8 mouse cellular contexts compared by ENCODE assay signal in the genomic region with DNA sequence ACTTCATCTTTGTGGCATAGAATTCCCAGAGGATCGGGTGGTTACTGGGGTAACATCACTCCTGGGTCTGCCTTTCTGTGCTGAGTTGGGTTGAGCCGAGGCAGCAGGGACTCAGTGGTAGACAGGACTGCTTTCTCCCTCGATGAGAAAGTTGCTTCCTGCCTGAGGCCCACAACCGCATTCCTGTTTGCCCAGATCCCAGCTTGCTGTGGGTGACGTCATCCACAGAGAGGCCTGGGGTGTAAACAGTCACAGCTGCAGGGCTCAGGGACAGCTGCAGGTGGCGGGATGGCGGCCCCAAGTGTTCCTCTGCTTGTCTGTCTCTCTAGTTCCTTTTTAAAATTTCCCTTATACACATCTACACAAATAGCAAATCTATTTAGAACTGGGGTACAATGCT. TPM values are rescaled to one million over a fixed set of nuclear protein-coding genes. Genes with fewer than 3 reads are reported as not detected.
DNase-seq lines count a peak whose midpoint lies in the region; ATAC-seq and TF ChIP-seq lines count a peak whose summit lies in the region.

No protein-coding gene starts in this region.

- TF ChIP-seq CTCF in heart, adult 2 months (IDR thresholded peaks at IDR 0.05): peak; percentile 64
- TF ChIP-seq CTCF in liver, adult 2 months (IDR thresholded peaks at IDR 0.05; ENCODE audit: low read depth, low read length): peak; percentile 44

- H3K4me1 ChIP-seq in embryonic facial prominence, embryonic 10.5 days: peaks cover 78% of the 10 kb centered on the region
- peaks cover 37% of the 10 kb centered on the region for H3K4me1 ChIP-seq in heart, adult 2 months (ENCODE audit: control insufficient read depth, insufficient read depth, low read length)
- H3K4me1 ChIP-seq in liver, adult 2 months (ENCODE audit: control insufficient read depth, insufficient read depth, low read length): peaks cover 35% of the 10 kb centered on the region
- H3K4me1 ChIP-seq in midbrain, embryonic 16.5 days (ENCODE audit: control insufficient read depth, insufficient read depth, low read length): peaks cover 60% of the 10 kb centered on the region
- peaks cover 73% of the 10 kb centered on the region for H3K4me1 ChIP-seq in stomach, embryonic 15.5 days

- H3K79me2 ChIP-seq in heart, adult 2 months (replicated peaks; ENCODE audit: control insufficient read depth, insufficient read depth, low read length): peaks cover 16% of the 10 kb centered on the region
- H3K79me2 ChIP-seq in liver, adult 2 months (ENCODE audit: control insufficient read depth, insufficient read depth, low read length): peaks cover 65% of the 10 kb centered on the region

- H3K9ac ChIP-seq in heart, adult 2 months (ENCODE audit: low read depth, low read length): peak overlapping the region; percentile 4; the same call in 1 of the 2 replicates
- H3K9ac ChIP-seq in liver, adult 2 months (ENCODE audit: low read depth, low read length): peak overlapping the region; percentile 7; the same call in 1 of the 2 replicates
- peak overlapping the region; percentile 44; the same call in 1 of the 2 replicates for H3K9ac ChIP-seq in midbrain, embryonic 16.5 days (ENCODE audit: low read depth, low read length)
- no peak overlapping the region for H3K9ac ChIP-seq in stomach, embryonic 15.5 days

- 0 out of 2 replicates have a peak, but pooled peaks have one; percentile 16 for TF ChIP-seq POLR2A in heart, adult 2 months (IDR thresholded peaks at IDR 0.05; ENCODE audit: insufficient read depth, low read depth, low read length)
- no peak for TF ChIP-seq POLR2A in liver, adult 2 months (IDR thresholded peaks at IDR 0.05; ENCODE audit: extremely low read depth, insufficient read depth, low read length)

- DNase-seq in spleen, adult 18-20 months: peak; percentile 51 to 56
- no peak for DNase-seq in spleen, adult 12 weeks (ENCODE audit: low spot score)
- peak; percentile 77 for DNase-seq in embryonic facial prominence, embryonic 10.5 days (ENCODE audit: low spot score)
- DNase-seq in heart, adult 2 months: peak; percentile 63 to 86
- peak; percentile 55 for DNase-seq in kidney, adult 9 months
- DNase-seq in liver, adult 2 months (ENCODE audit: extremely low read depth, low read depth, low spot score): peak; percentile 48

- H3K27me3 ChIP-seq in embryonic facial prominence, embryonic 10.5 days (replicated peaks; ENCODE audit: low read depth, poor library complexity, severe bottlenecking): no peaks in the 10 kb centered on the region
- H3K27me3 ChIP-seq in heart, adult 2 months (ENCODE audit: control insufficient read depth, insufficient read depth, low read length): no peaks in the 10 kb centered on the region
- no peaks in the 10 kb centered on the region for H3K27me3 ChIP-seq in liver, adult 2 months (ENCODE audit: control insufficient read depth, insufficient read depth, low read length)
- no peaks in the 10 kb centered on the region for H3K27me3 ChIP-seq in midbrain, embryonic 16.5 days (ENCODE audit: control insufficient read depth, insufficient read depth, low read depth, low read length)
- no peaks in the 10 kb centered on the region for H3K27me3 ChIP-seq in stomach, embryonic 15.5 days (replicated peaks)

- intact Hi-C loops in heart, adult 2 months (cut with DNase I): loop anchor here (2.0 kb wide), 1 partner anchor 13 kb away; no protein-coding TSS in a partner anchor

- peak overlapping the region; percentile 42 for H3K4me3 ChIP-seq in embryonic facial prominence, embryonic 10.5 days
- 0 out of 2 replicates have a peak overlapping the region, but pooled peaks have one; percentile 13 for H3K4me3 ChIP-seq in heart, adult 2 months
- no peak overlapping the region for H3K4me3 ChIP-seq in liver, adult 2 months (ENCODE audit: insufficient read depth, low read depth, low read length)
- no peak overlapping the region for H3K4me3 ChIP-seq in midbrain, embryonic 16.5 days (ENCODE audit: low read depth, low read length)
- peak overlapping the region; percentile 13; the same call in 1 of the 2 replicates for H3K4me3 ChIP-seq in stomach, embryonic 15.5 days (replicated peaks)

- H3K27ac ChIP-seq in embryonic facial prominence, embryonic 10.5 days (replicated peaks): peak overlapping the region; percentile 75
- peak overlapping the region; percentile 57 for H3K27ac ChIP-seq in heart, adult 2 months
- H3K27ac ChIP-seq in liver, adult 2 months (replicated peaks; ENCODE audit: insufficient read depth, low read depth, low read length): peak overlapping the region; percentile 18
- H3K27ac ChIP-seq in midbrain, embryonic 16.5 days (ENCODE audit: low read length): peak overlapping the region; percentile 69
- H3K27ac ChIP-seq in stomach, embryonic 15.5 days: peak overlapping the region; percentile 76

- H3K9me3 ChIP-seq in embryonic facial prominence, embryonic 10.5 days: no peaks in the 10 kb centered on the region
- H3K9me3 ChIP-seq in midbrain, embryonic 16.5 days (replicated peaks; ENCODE audit: control insufficient read depth, low read length, poor library complexity, severe bottlenecking): no peaks in the 10 kb centered on the region
- no peaks in the 10 kb centered on the region for H3K9me3 ChIP-seq in stomach, embryonic 15.5 days

- peak; percentile 37; the same call in 1 of the 2 replicates for ATAC-seq in midbrain, embryonic 16.5 days
- peak; percentile 72 for ATAC-seq in stomach, embryonic 15.5 days (ENCODE audit: insufficient read depth, low FRiP score, low read depth)

- peak overlapping the region; percentile 33 for H3K4me2 ChIP-seq in midbrain, embryonic 16.5 days (ENCODE audit: low read length)
- peak overlapping the region; percentile 46 for H3K4me2 ChIP-seq in stomach, embryonic 15.5 days

- H3K36me3 ChIP-seq in embryonic facial prominence, embryonic 10.5 days (replicated peaks): peaks cover 28% of the 10 kb centered on the region
- H3K36me3 ChIP-seq in heart, adult 2 months (ENCODE audit: control insufficient read depth, insufficient read depth, low read length): no peaks in the 10 kb centered on the region
- H3K36me3 ChIP-seq in liver, adult 2 months (ENCODE audit: control insufficient read depth, insufficient read depth, low read length): no peaks in the 10 kb centered on the region
- no peaks in the 10 kb centered on the region for H3K36me3 ChIP-seq in midbrain, embryonic 16.5 days (ENCODE audit: control insufficient read depth, insufficient read depth, low read length)
- no peaks in the 10 kb centered on the region for H3K36me3 ChIP-seq in stomach, embryonic 15.5 days

- TF ChIP-seq EP300 in heart, adult 2 months (IDR thresholded peaks at IDR 0.05; ENCODE audit: insufficient read depth, low read depth, low read length): peak; percentile 66; the same call in 1 of the 2 replicates

- WGBS in embryonic facial prominence, embryonic 10.5 days: 9% methylated on average over 7 of the region's 7 CpGs
- 2% methylated on average over 7 of the region's 7 CpGs for WGBS in heart, adult 2 months
- 13% methylated on average over 7 of the region's 7 CpGs for WGBS in liver, adult 2 months
- WGBS in midbrain, embryonic 16.5 days: 2% methylated on average over 7 of the region's 7 CpGs
- 4% methylated on average over 7 of the region's 7 CpGs for WGBS in stomach, embryonic 15.5 days

RNA-seq across cellular contexts. Expression of a gene that starts 16.9 kb away (rescaled TPM):
- 60.0 and 69.9 TPM in 2 replicates for polyA plus RNA-seq in embryonic facial prominence, embryonic 10.5 days (2016; fragmentation: Nextera tagmentation; extraction: Ambion mirVana)
- total RNA-seq in heart, adult 2 months (2021): 10 to 100 TPM; 78.3 to 82.6 TPM
- polyA plus RNA-seq in heart, adult 2 months (2012; rRNA removed): 39.3 and 46.9 TPM in 2 replicates
- total RNA-seq in liver, adult 2 months (2014; rRNA removed): 5.5 and 12.5 TPM in 2 replicates
- 12.1 and 14.7 TPM in 2 replicates for polyA plus RNA-seq in liver, adult 2 months (2012; rRNA removed)
- 69.8 and 77.9 TPM in 2 replicates for polyA plus RNA-seq in midbrain, embryonic 16.5 days (2015; fragmentation: Nextera tagmentation; extraction: Ambion mirVana)
- polyA plus RNA-seq in stomach, embryonic 15.5 days (2015; fragmentation: Nextera tagmentation; extraction: Ambion mirVana): 43.7 and 48.2 TPM in 2 replicates

Comparison
In these comparisons a context has a peak if more than half of its experiments do, and no peak if none do; other contexts are left out.
1. H3K27ac ChIP-seq: peak in every context shown above with its lines; median percentile 76 in stomach, embryonic 15.5 days; 75 in embryonic facial prominence, embryonic 10.5 days; 69 in midbrain, embryonic 16.5 days; 57 in heart, adult 2 months; 18 in liver, adult 2 months.
2. H3K4me3 ChIP-seq: peak in embryonic facial prominence, embryonic 10.5 days (single experiment), heart, adult 2 months (single experiment) and stomach, embryonic 15.5 days (single experiment); none in liver, adult 2 months (single experiment) and midbrain, embryonic 16.5 days (single experiment).